Mouse (Mus musculus): ENCODE data around the gene Cd55b.

GRCm38 (mm10) chr1:130462084-130462861 is 39.5 kb upstream of the Cd55b start, which contains the start of gene Cd55:
- TF ChIP-seq POLR2A (IDR thresholded peaks at IDR 0.05; ENCODE audit: control insufficient read depth, extremely low read depth, insufficient read depth, low read length, poor library complexity) (peak; percentile 38; the same call in 1 of the 2 replicates), CTCF (IDR thresholded peaks at IDR 0.05; ENCODE audit: borderline replicate concordance, control insufficient read depth, extremely low read depth, insufficient read depth, low read length, poor library complexity) (peak; percentile 97)

Data from thymus, adult 2 months (tissue).